Mouse (Mus musculus) intestine, embryonic 16.5 days (tissue): ENCODE measurements at regions not wholly inside any gene's neighbourhood (a gene's known extent, or its start where the extent isn't known, plus 50 kb on each side); places are given as distances from the start of the nearest gene placed in this dataset.

Experiments used
- ATAC-seq: fragments of 200-750 bp; cut with Nextera tagmentation; 2 replicates; pipeline ENCODE4 v1.8.0; 2017; ENCODE audit warnings: moderate TSS enrichment, moderate library complexity
- H3K27ac ChIP-seq: fragments of 300-500 bp; sonication (generic); 2 replicates; pipeline ENCODE4 v1.5.1; 2014; ENCODE audit warnings: mild to moderate bottlenecking, low read length
- H3K27me3 ChIP-seq: fragments of 300-500 bp; sonication (generic); replicated peaks from 2 replicates; pipeline ENCODE4 v1.6.1; 2014; ENCODE audit warnings: low read length, control low read depth, mixed read lengths; ENCODE audit not compliant: control insufficient read depth, insufficient read depth
- H3K36me3 ChIP-seq: fragments of 300-500 bp; sonication (generic); 2 replicates; pipeline ENCODE4 v1.6.1; 2014; ENCODE audit warnings: low read length, control low read depth; ENCODE audit not compliant: control insufficient read depth, insufficient read depth
- H3K4me1 ChIP-seq: fragments of 300-500 bp; sonication (generic); 2 replicates; pipeline ENCODE4 v1.6.1; 2014; ENCODE audit warnings: low read length, control low read depth, mixed read lengths; ENCODE audit not compliant: control insufficient read depth, insufficient read depth
- H3K4me2 ChIP-seq: fragments of 300-500 bp; sonication (generic); 2 replicates; pipeline ENCODE4 v1.6.1; 2014; ENCODE audit warnings: low read depth, low read length, control low read depth
- H3K4me3 ChIP-seq: fragments of 300-500 bp; sonication (generic); 2 replicates; pipeline ENCODE4 v1.5.1; 2014; ENCODE audit warnings: mild to moderate bottlenecking, low read length
- H3K9ac ChIP-seq: fragments of 300-500 bp; sonication (generic); 2 replicates; pipeline ENCODE4 v1.6.1; 2014; ENCODE audit warnings: low read depth, low read length
- H3K9me3 ChIP-seq: fragments of 300-500 bp; sonication (generic); 2 replicates; pipeline ENCODE4 v1.6.1; 2016; ENCODE audit warnings: low read length, control low read depth; ENCODE audit not compliant: control insufficient read depth
- WGBS: fragments of 180-500 bp; shearing (Covaris S2); extraction: QIAGEN DNeasy Blood & Tissue Kit; methylation state at CpG from one replicate; pipeline ENCODE4 v1.1.7; 2014; 5-methylcytosine and 5-hydroxymethylcytosine counted together

DNA sequence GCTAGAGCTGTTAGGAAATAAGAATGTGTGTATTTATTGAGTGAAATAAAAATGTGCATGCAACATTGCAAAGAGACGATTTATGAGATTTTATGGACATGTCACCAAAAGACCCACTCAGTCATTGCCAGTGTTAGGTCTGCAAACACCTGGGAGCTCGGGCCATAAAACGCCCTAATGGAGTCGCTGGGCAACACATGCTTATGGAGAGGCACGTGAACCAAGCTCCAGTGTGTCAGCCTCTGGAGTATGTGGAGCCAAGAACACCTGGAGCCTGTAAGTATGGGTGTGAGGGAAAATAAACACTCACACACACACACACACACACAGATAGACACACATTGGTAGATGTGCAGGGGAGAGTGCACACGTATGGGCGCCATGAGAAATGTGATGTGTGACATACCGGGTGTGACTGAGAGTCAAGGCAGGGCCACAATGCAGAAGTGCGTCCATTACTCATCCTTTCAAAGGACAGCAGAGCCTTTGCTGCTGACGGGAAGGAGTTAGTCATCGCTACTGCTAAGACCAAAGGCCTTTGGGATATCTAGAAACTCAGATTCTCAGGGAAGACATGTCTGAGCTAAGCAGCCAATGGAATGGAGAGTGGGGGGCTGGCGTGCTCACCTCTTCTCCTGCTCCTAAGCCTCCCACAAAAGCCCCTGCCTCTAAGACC is 124.2 kb downstream of the Gm826 start:
- no peak for ATAC-seq
- WGBS = 76% methylated on average over 12 of the region's 12 CpGs
- H3K4me1 ChIP-seq = no peaks in the 10 kb centered on the region

DNA sequence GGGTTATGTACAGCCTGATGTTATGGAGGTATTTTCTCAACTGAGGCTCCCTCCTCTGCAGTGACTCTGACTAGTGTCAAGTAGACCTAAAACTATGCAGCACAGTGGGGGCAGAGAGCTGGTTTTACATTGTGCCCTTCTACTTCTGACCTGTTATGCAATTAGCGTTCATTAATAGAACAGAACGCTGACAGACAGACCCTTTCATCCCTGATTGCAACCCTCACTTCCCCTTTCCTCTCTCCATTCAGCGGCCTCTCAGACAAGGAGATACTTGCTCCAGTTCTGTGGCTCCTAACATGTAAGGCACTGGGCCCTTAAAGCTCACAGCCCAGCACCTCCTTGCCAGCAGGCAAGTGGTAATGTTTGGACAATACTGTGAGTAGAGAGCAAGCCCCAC is 125.7 kb downstream of the Gm826 start:
- Histone ChIP-seq H3K4me1 (no peaks in the 10 kb centered on the region), H3K36me3 (no peaks in the 10 kb centered on the region)
- ATAC-seq = no peak

More for the DNA sequence above, 124.2 kb downstream of the Gm826 start:
- no peak overlapping the region for H3K9ac ChIP-seq
- no peaks in the 10 kb centered on the region for H3K27me3 ChIP-seq
- H3K9me3 ChIP-seq = no peaks in the 10 kb centered on the region
- H3K27ac ChIP-seq = no peak overlapping the region
- no peak overlapping the region for H3K4me2 ChIP-seq
- H3K4me3 ChIP-seq = no peak overlapping the region
- H3K36me3 ChIP-seq = no peaks in the 10 kb centered on the region

DNA sequence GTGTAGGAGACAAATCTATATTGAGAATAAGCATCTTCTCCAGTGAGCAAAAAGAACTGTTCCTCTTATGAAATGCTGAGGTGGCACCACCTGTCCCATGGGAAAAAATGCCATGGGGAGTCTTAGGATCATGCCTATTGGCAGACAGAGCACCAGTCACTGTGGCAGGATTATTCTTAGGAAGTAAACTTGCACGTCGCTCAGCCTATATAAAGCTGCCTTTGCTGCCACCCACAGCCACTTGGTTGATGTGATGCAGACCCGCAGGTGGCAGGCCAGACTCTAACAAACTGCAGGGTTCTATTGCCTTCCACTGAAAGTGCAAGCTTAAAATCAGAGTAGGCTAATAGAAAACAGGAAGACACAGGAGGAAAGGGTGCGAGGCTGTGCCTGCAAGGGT is 126.7 kb downstream of the Gm826 start:
- Histone ChIP-seq H3K27me3 (no peaks in the 10 kb centered on the region), H3K4me1 (no peaks in the 10 kb centered on the region), H3K4me2 (no peak overlapping the region), H3K9me3 (no peaks in the 10 kb centered on the region), H3K4me3 (no peak overlapping the region), H3K9ac (no peak overlapping the region), H3K36me3 (no peaks in the 10 kb centered on the region), H3K27ac (no peak overlapping the region)
- ATAC-seq = no peak
- WGBS = 48% methylated on average over 4 of the region's 4 CpGs

More for the DNA sequence above, 125.7 kb downstream of the Gm826 start:
- H3K9me3 ChIP-seq = no peaks in the 10 kb centered on the region
- no peak overlapping the region for H3K4me2 ChIP-seq
- H3K27ac ChIP-seq = no peak overlapping the region
- no peak overlapping the region for H3K4me3 ChIP-seq
- WGBS = 74% methylated on average over 3 of the region's 3 CpGs
- H3K27me3 ChIP-seq = no peaks in the 10 kb centered on the region
- H3K9ac ChIP-seq = no peak overlapping the region

DNA sequence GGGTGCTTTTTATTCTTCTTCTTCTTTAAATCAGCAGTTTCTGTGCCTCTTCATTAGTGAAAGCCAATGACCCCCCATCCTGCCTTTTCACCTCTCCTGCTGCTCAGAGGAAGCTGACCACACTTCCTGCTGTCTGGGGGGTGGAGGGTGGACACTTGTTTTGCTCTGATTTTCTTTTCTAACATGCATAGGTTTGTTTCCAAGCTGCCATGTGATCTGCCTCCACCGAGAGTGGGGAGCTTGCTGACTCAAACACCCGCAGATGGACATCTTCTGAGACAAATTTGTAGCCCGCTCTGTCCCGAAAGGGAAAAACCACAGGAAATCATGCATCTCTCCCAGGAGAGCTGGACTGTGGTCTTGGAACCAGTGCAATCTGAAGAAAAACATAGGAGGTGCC is 141.3 kb downstream of the Gm826 start:
- Histone ChIP-seq H3K9ac (no peak overlapping the region), H3K9me3 (no peaks in the 10 kb centered on the region), H3K36me3 (no peaks in the 10 kb centered on the region), H3K4me1 (no peaks in the 10 kb centered on the region), H3K27ac (no peak overlapping the region), H3K4me2 (no peak overlapping the region), H3K4me3 (no peak overlapping the region), H3K27me3 (no peaks in the 10 kb centered on the region)
- no peak for ATAC-seq
- WGBS = 72% methylated on average over 4 of the region's 4 CpGs

DNA sequence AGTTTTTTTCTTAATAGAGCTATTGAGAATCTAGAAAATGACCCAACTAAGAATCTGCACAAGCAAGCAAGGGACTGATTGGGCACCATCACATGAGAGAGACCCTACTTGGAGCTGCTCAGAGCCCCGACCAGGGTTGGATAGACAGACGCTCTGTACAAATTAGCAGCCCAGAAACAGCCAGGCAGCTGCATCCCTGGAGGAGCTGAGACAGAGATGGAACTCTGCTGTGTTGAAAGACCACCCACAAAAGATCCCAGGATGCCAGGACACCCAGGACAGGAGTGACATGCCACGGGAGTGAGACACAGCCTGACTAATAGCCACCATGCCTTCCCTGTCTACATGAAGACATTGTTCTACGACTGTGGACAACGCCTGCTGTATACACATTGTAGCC is 147.9 kb downstream of the Gm826 start:
- WGBS = 72% methylated on average over 5 of the region's 5 CpGs
- Histone ChIP-seq H3K36me3 (no peaks in the 10 kb centered on the region), H3K4me1 (no peaks in the 10 kb centered on the region), H3K4me2 (no peak overlapping the region), H3K4me3 (no peak overlapping the region), H3K27ac (no peak overlapping the region), H3K9me3 (no peaks in the 10 kb centered on the region), H3K27me3 (no peaks in the 10 kb centered on the region), H3K9ac (no peak overlapping the region)
- no peak for ATAC-seq

DNA sequence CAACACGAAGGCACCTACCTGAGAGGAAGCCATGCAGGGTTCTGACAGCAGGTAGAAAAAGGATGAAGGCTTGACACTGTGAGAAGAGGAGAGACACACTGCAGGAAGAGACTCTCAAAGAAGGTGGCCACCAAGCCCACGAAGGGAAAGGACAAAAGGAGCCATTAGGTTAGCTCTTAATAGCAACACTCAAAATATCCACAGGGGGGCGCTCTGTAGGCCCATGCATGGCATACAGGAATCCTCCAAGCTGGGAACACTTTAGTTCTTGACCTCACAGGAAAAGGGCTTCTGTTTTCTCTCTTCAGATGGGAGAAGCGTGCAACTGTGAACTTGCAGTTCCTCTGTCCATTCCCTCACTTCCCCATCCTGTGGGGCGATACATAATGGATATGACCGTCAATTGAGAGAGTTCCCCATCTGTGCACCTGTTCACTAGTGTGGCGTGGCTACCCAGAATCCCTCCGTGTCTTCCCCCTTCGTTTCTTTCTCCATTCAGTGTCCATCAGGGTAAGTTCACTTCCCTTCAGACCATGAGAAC is 162.9 kb downstream of the Gm826 start:
- no peak overlapping the region for H3K27ac ChIP-seq
- no peaks in the 10 kb centered on the region for H3K9me3 ChIP-seq
- no peaks in the 10 kb centered on the region for H3K36me3 ChIP-seq
- ATAC-seq = no peak
- no peaks in the 10 kb centered on the region for H3K4me1 ChIP-seq
- no peak overlapping the region for H3K4me2 ChIP-seq
- H3K9ac ChIP-seq = no peak overlapping the region
- no peak overlapping the region for H3K4me3 ChIP-seq
- 71% methylated on average over 9 of the region's 9 CpGs for WGBS
- H3K27me3 ChIP-seq = no peaks in the 10 kb centered on the region

DNA sequence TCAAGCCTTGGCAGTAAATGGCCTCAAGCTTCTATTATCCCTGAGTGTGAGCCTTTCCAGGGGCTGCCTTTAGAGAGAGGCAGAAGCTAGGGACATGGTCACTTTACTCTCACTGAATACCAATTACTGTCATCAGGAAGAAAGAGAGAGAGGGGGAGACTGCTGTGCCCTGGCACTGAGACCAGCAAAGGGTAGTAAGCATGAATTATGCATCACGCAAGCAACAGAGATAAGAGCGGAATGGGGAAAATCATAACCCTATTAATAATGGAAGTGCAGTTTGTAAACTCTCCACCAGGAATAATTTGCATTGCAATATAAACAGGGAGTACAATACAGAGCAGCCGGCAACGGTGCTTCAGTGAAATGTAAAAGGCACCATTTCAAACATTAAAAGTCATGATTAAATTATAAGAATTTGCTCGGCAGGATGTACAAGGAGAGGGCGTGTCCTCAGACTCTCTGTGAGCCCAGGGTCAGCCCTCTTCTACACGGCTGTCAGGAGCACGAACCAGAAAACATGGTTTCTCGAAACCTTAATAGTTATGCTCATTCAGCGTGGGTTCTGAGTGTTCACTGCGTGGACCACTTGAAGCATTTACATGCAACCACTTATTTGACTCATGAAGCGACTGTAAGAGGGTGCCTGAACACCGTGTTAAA is 175.2 kb downstream of the Gm826 start:
- H3K4me1 ChIP-seq = no peaks in the 10 kb centered on the region
- H3K4me2 ChIP-seq = no peak overlapping the region
- no peak for ATAC-seq
- WGBS = 72% methylated on average over 13 of the region's 13 CpGs
- H3K9ac ChIP-seq = no peak overlapping the region
- H3K36me3 ChIP-seq = no peaks in the 10 kb centered on the region
- H3K4me3 ChIP-seq = no peak overlapping the region
- H3K27ac ChIP-seq = no peak overlapping the region
- no peaks in the 10 kb centered on the region for H3K9me3 ChIP-seq
- peaks cover 2% of the 10 kb centered on the region; the same call in 1 of the 2 replicates for H3K27me3 ChIP-seq

DNA sequence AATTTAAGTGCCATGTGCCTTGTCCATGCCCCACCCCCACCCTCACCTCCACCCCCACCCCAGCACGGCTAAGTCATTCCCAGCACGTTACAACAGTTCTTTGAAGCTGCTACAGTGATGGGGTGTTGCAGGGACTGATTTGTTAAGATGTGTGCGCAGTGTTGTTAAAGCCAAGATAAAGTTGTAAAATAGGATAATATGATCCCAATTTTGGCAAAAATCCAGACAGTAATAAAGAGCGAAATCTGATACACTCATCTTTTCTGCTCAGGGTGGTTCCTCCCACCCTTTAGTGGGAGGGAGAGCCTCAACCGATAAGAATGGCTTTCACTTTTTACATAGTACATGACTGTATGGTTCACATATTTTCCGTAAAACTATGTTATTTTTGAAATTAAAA is 180.2 kb downstream of the Gm826 start:
- Histone ChIP-seq H3K4me3 (no peak overlapping the region), H3K4me2 (no peak overlapping the region), H3K36me3 (no peaks in the 10 kb centered on the region), H3K9me3 (no peaks in the 10 kb centered on the region), H3K27me3 (peaks cover 4% of the 10 kb centered on the region; the same call in 1 of the 2 replicates), H3K4me1 (no peaks in the 10 kb centered on the region), H3K9ac (no peak overlapping the region), H3K27ac (no peak overlapping the region)
- WGBS = 40% methylated on average over 6 of the region's 6 CpGs
- ATAC-seq = peak; percentile 71; the same call in 1 of the 2 replicates

DNA sequence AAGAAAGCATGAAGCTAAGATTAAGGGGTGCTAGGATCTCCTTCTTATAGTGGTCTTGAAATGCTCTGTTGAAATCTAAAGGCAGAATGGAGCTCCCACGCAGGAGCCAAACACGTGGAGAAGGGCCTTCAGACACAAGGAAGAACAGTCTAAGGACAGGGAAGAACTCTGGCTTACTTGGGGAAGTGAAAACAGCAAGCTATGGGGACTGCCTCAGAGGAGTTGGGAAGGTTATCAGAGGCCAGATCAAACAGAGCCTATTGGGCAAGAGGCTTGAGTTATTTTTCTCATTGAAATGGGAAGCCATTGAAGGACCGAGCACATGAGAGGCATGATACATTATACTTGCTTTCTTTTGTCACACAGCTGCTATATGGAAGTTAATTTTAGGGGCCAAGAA is 181.9 kb downstream of the Gm826 start:
- Histone ChIP-seq H3K36me3 (no peaks in the 10 kb centered on the region), H3K27me3 (peaks cover 3% of the 10 kb centered on the region; the same call in 1 of the 2 replicates), H3K4me1 (no peaks in the 10 kb centered on the region), H3K4me3 (no peak overlapping the region), H3K9ac (no peak overlapping the region), H3K9me3 (no peaks in the 10 kb centered on the region), H3K4me2 (no peak overlapping the region), H3K27ac (no peak overlapping the region)
- 82% methylated on average over 3 of the region's 3 CpGs for WGBS
- ATAC-seq = no peak
